Mouse (Mus musculus) neural tube, embryonic 12.5 days (tissue): ENCODE results near the gene Tcp1. TPM values are rescaled to one million over a fixed set of nuclear protein-coding genes. Genes with fewer than 3 reads are reported as not detected.
"Not testable (repeated sequence)": the region's sequence is repeated elsewhere in the genome, so short reads cannot be mapped to it uniquely, and the experiment has no call there.

ENCODE experiments used
- ATAC-seq: fragments of 200-750 bp; cut with Nextera tagmentation; 2 replicates; pipeline ENCODE4 v1.8.0; 2017; ENCODE audit warnings: low read depth, mild to moderate bottlenecking, moderate TSS enrichment, moderate library complexity; ENCODE audit not compliant: low FRiP score
- H3K27ac ChIP-seq: fragments of 300-500 bp; sonication (generic); 2 replicates; pipeline ENCODE4 v1.5.1; 2016
- H3K27me3 ChIP-seq: fragments of 300-500 bp; sonication (generic); replicated peaks from 2 replicates; pipeline ENCODE4 v1.6.1; 2016; ENCODE audit warnings: mild to moderate bottlenecking
- H3K36me3 ChIP-seq: fragments of 300-500 bp; sonication (generic); 2 replicates; pipeline ENCODE4 v1.6.1; 2016; ENCODE audit warnings: mild to moderate bottlenecking
- H3K4me1 ChIP-seq: fragments of 300-500 bp; sonication (generic); 2 replicates; pipeline ENCODE4 v1.6.1; 2016
- H3K4me2 ChIP-seq: fragments of 300-500 bp; sonication (generic); replicated peaks from 2 replicates; pipeline ENCODE4 v1.6.1; 2016; ENCODE audit warnings: mild to moderate bottlenecking
- H3K4me3 ChIP-seq: fragments of 300-500 bp; sonication (generic); 2 replicates; pipeline ENCODE4 v1.5.1; 2016
- H3K9ac ChIP-seq: fragments of 300-500 bp; sonication (generic); 2 replicates; pipeline ENCODE4 v1.6.1; 2016; ENCODE audit warnings: mild to moderate bottlenecking
- H3K9me3 ChIP-seq: fragments of 300-500 bp; sonication (generic); 2 replicates; pipeline ENCODE4 v1.6.1; 2016; ENCODE audit warnings: mild to moderate bottlenecking
- WGBS: fragments of 180-500 bp; shearing (Covaris S2); methylation state at CpG from one replicate; pipeline ENCODE4 v1.1.7; 2016; 5-methylcytosine and 5-hydroxymethylcytosine counted together
- polyA plus RNA-seq: library from polyadenylated mRNA; unstranded; fragments of >200 nt; fragmentation: Nextera tagmentation; extraction: Ambion mirVana; gene quantifications from 2 replicates; pipeline ENCODE4 v1.2.1, GENCODE M21; 2016

Tcp1 gene
- polyA plus RNA-seq, 1 experiment from 2014 or later = 477 TPM

GRCm38 (mm10) chr17:12949669-12950068, 34.2 kb downstream of the Tcp1 start:
- no peaks in the 10 kb centered on the region for H3K4me1 ChIP-seq
- H3K27me3 ChIP-seq = no peaks in the 10 kb centered on the region
- 91% methylated on average over 5 of the region's 5 CpGs for WGBS
- no peak for ATAC-seq
- no peak overlapping the region for H3K4me2 ChIP-seq
- H3K27ac ChIP-seq = no peak overlapping the region
- no peaks in the 10 kb centered on the region for H3K9me3 ChIP-seq
- peaks cover 70% of the 10 kb centered on the region for H3K36me3 ChIP-seq
- H3K9ac ChIP-seq = no peak overlapping the region
- no peak overlapping the region for H3K4me3 ChIP-seq

GRCm38 (mm10) chr17:12956664-12957063, 41.2 kb downstream of the Tcp1 start:
- peaks cover 17% of the 10 kb centered on the region for H3K4me1 ChIP-seq
- no peaks in the 10 kb centered on the region for H3K9me3 ChIP-seq
- 94% methylated on average over 8 of the region's 8 CpGs for WGBS

GRCm38 (mm10) chr17:12959377-12959776, 43.9 kb downstream of the Tcp1 start:
- not testable (repeated sequence) for H3K27ac ChIP-seq, H3K27me3 ChIP-seq, ATAC-seq, H3K9me3 ChIP-seq
- WGBS = 38% methylated on average over 2 of the region's 2 CpGs
- peak overlapping the region; percentile 26; the same call in 1 of the 2 replicates for H3K4me3 ChIP-seq
- H3K4me2 ChIP-seq = peak overlapping the region; percentile 56
- H3K9ac ChIP-seq = peak overlapping the region; percentile 38; the same call in 1 of the 2 replicates
- peaks cover 17% of the 10 kb centered on the region for H3K4me1 ChIP-seq
- H3K36me3 ChIP-seq = peaks cover 18% of the 10 kb centered on the region

More at GRCm38 (mm10) chr17:12956664-12957063, 41.2 kb downstream of the Tcp1 start:
- no peak for ATAC-seq
- Histone ChIP-seq H3K27me3 (no peaks in the 10 kb centered on the region), H3K9ac (no peak overlapping the region), H3K36me3 (peaks cover 35% of the 10 kb centered on the region), H3K4me3 (no peak overlapping the region), H3K27ac (no peak overlapping the region), H3K4me2 (no peak overlapping the region)

- Histone ChIP-seq H3K4me3 (peak within 1 kb of the TSS; percentile 65), H3K9ac (peak within 1 kb of the TSS; percentile 64), H3K27me3 (no peaks in the 10 kb centered on the region), H3K4me1 (peaks cover 17% of the 10 kb centered on the region), H3K4me2 (peak within 1 kb of the TSS; percentile 72), H3K36me3 (peaks cover 18% of the 10 kb centered on the region), H3K27ac (peak within 1 kb of the TSS; percentile 75), H3K9me3 (no peaks in the 10 kb centered on the region)
- ATAC-seq = peak; percentile 99
- WGBS = under 1% methylated on average over 42 of the region's 42 CpGs
These were observed 44.9 kb downstream of the Tcp1 start, which contains the start of gene Acat2 for GRCm38 (mm10) chr17:12960331-12960873. Gene Acat2, minus strand, starts transcription at chr17:12960747.

GRCm38 (mm10) chr17:12963476-12963875, 48.0 kb downstream of the Tcp1 start:
- H3K9ac ChIP-seq = no peak overlapping the region
- no peak overlapping the region for H3K4me3 ChIP-seq
- ATAC-seq = no peak
- H3K36me3 ChIP-seq = peaks cover 25% of the 10 kb centered on the region
- H3K27me3 ChIP-seq = no peaks in the 10 kb centered on the region
- H3K4me1 ChIP-seq = peaks cover 10% of the 10 kb centered on the region; the same call in 1 of the 2 replicates
- 87% methylated on average over 3 of the region's 3 CpGs for WGBS
- H3K4me2 ChIP-seq = no peak overlapping the region
- H3K27ac ChIP-seq = no peak overlapping the region
- no peaks in the 10 kb centered on the region for H3K9me3 ChIP-seq

GRCm38 (mm10) chr17:12967173-12967572, 51.7 kb downstream of the Tcp1 start:
- 95% methylated on average over 2 of the region's 2 CpGs for WGBS
- no peaks in the 10 kb centered on the region for H3K9me3 ChIP-seq
- no peak overlapping the region for H3K27ac ChIP-seq
- ATAC-seq = no peak
- peaks cover 26% of the 10 kb centered on the region for H3K36me3 ChIP-seq
- no peak overlapping the region for H3K9ac ChIP-seq
- no peak overlapping the region for H3K4me3 ChIP-seq
- H3K4me2 ChIP-seq = no peak overlapping the region
- no peaks in the 10 kb centered on the region for H3K4me1 ChIP-seq
- H3K27me3 ChIP-seq = no peaks in the 10 kb centered on the region

GRCm38 (mm10) chr17:12973851-12974250, 58.4 kb downstream of the Tcp1 start:
- Histone ChIP-seq H3K4me3 (no peak overlapping the region), H3K27me3 (no peaks in the 10 kb centered on the region), H3K4me2 (no peak overlapping the region), H3K9ac (no peak overlapping the region), H3K4me1 (no peaks in the 10 kb centered on the region), H3K36me3 (peaks cover 39% of the 10 kb centered on the region), H3K27ac (no peak overlapping the region), H3K9me3 (no peaks in the 10 kb centered on the region)
- ATAC-seq = no peak
- 91% methylated on average over 2 of the region's 2 CpGs for WGBS

Other genes starting within 250 kb of the Tcp1 start
- 0.52 TPM in 1 of 2 replicates, not detected in the other for gene Slc22a1, start 239.9 kb upstream of the Tcp1 start, polyA plus RNA-seq
- gene Igf2r, start 146.0 kb upstream of the Tcp1 start, polyA plus RNA-seq = 21.6 and 21.7 TPM in 2 replicates
- 0.32 and 0.34 TPM in 2 replicates for gene Mas1, start 47.6 kb upstream of the Tcp1 start, polyA plus RNA-seq
- not detected in 2 replicates for gene Mrgprh, start 39.7 kb upstream of the Tcp1 start, polyA plus RNA-seq
- gene Pnldc1, start 5.5 kb upstream of the Tcp1 start, polyA plus RNA-seq = 1.1 and 2.6 TPM in 2 replicates
- gene Mrpl18, start 644 bp downstream of the Tcp1 start, polyA plus RNA-seq = 140 and 146 TPM in 2 replicates
- gene Acat3, start 24.9 kb downstream of the Tcp1 start, polyA plus RNA-seq = 0.60 and 1.2 TPM in 2 replicates
- 376 and 382 TPM in 2 replicates for gene Acat2, start 45.0 kb downstream of the Tcp1 start, polyA plus RNA-seq
- gene Wtap, start 78.5 kb downstream of the Tcp1 start, polyA plus RNA-seq = 96.5 and 117 TPM in 2 replicates
- gene Sod2, start 91.1 kb downstream of the Tcp1 start, polyA plus RNA-seq = 125 and 129 TPM in 2 replicates
- gene Gpr31b, start 136.6 kb downstream of the Tcp1 start, polyA plus RNA-seq = not detected in 2 replicates
- not detected in 2 replicates for gene Tcp10b, start 145.4 kb downstream of the Tcp1 start, polyA plus RNA-seq
- not detected in 2 replicates for gene Unc93a, start 216.1 kb downstream of the Tcp1 start, polyA plus RNA-seq